Mouse (Mus musculus): ENCODE results near the gene AI837181. TPM values are rescaled to one million over a fixed set of nuclear protein-coding genes. Genes with fewer than 3 reads are reported as not detected.

AI837181 gene
- polyA plus RNA-seq, 1 experiment from 2014 or later = 19.0 TPM

GRCm38 (mm10) chr19:5475069-5475714 is 50.2 kb downstream of the AI837181 start:
- ATAC-seq (ENCODE audit: low read depth) (no peak), DNase-seq (no peak)
- 40% methylated on average over 13 of the region's 13 CpGs for WGBS (ENCODE audit: insufficient replicate concordance)
- Histone ChIP-seq H3K9me3 (replicated peaks) (no peaks in the 10 kb centered on the region), H3K9ac (peak overlapping the region; percentile 65), H3K36me3 (no peaks in the 10 kb centered on the region), H3K4me3 (replicated peaks) (peak overlapping the region; percentile 57), H3K4me1 (replicated peaks) (peaks cover 30% of the 10 kb centered on the region), H3K27me3 (peaks cover 36% of the 10 kb centered on the region), H3K4me2 (peak overlapping the region; percentile 77), H3K27ac (peak overlapping the region; percentile 60; the same call in 1 of the 2 replicates)

Other genes starting within 250 kb of the AI837181 start
- gene Pacs1, start 152.0 kb upstream of the AI837181 start, polyA plus RNA-seq (2015; fragmentation: Nextera tagmentation; extraction: Ambion mirVana) = 7.7 and 10.4 TPM in 2 replicates
- 157 TPM in 2 replicates for gene Sf3b2, start 129.7 kb upstream of the AI837181 start, polyA plus RNA-seq (2015; fragmentation: Nextera tagmentation; extraction: Ambion mirVana)
- 0.15 and 0.17 TPM in 2 replicates for gene Gal3st3, start 126.8 kb upstream of the AI837181 start, polyA plus RNA-seq (2015; fragmentation: Nextera tagmentation; extraction: Ambion mirVana)
- not detected in 2 replicates for gene Catsper1, start 89.4 kb upstream of the AI837181 start, polyA plus RNA-seq (2015; fragmentation: Nextera tagmentation; extraction: Ambion mirVana)
- 0.34 and 0.39 TPM in 2 replicates for gene Cst6, start 75.6 kb upstream of the AI837181 start, polyA plus RNA-seq (2015; fragmentation: Nextera tagmentation; extraction: Ambion mirVana)
- gene Eif1ad, start 58.4 kb upstream of the AI837181 start, polyA plus RNA-seq (2015; fragmentation: Nextera tagmentation; extraction: Ambion mirVana) = 39.6 and 42.6 TPM in 2 replicates
- gene Banf1, start 58.0 kb upstream of the AI837181 start, polyA plus RNA-seq (2015; fragmentation: Nextera tagmentation; extraction: Ambion mirVana) = 337 and 338 TPM in 2 replicates
- 35.1 and 41.0 TPM in 2 replicates for gene Sart1, start 36.4 kb upstream of the AI837181 start, polyA plus RNA-seq (2015; fragmentation: Nextera tagmentation; extraction: Ambion mirVana)
- gene Tsga10ip, start 22.6 kb upstream of the AI837181 start, polyA plus RNA-seq (2015; fragmentation: Nextera tagmentation; extraction: Ambion mirVana) = 0.12 TPM in 1 of 2 replicates, not detected in the other
- 90.0 and 94.5 TPM in 2 replicates for gene Drap1, start 165 bp upstream of the AI837181 start, polyA plus RNA-seq (2015; fragmentation: Nextera tagmentation; extraction: Ambion mirVana)
- gene Fosl1, start 22.4 kb downstream of the AI837181 start, polyA plus RNA-seq (2015; fragmentation: Nextera tagmentation; extraction: Ambion mirVana) = not detected in 2 replicates
- gene Ccdc85b, start 32.8 kb downstream of the AI837181 start, polyA plus RNA-seq (2015; fragmentation: Nextera tagmentation; extraction: Ambion mirVana) = 2.0 and 2.1 TPM in 2 replicates
- 34.0 and 34.7 TPM in 2 replicates for gene Fibp, start 35.5 kb downstream of the AI837181 start, polyA plus RNA-seq (2015; fragmentation: Nextera tagmentation; extraction: Ambion mirVana)
- gene Ctsw, start 43.4 kb downstream of the AI837181 start, polyA plus RNA-seq (2015; fragmentation: Nextera tagmentation; extraction: Ambion mirVana) = 0.35 and 0.53 TPM in 2 replicates
- 20.4 and 21.4 TPM in 2 replicates for gene Efemp2, start 48.8 kb downstream of the AI837181 start, polyA plus RNA-seq (2015; fragmentation: Nextera tagmentation; extraction: Ambion mirVana)
- 16.3 and 16.8 TPM in 2 replicates for gene Mus81, start 63.3 kb downstream of the AI837181 start, polyA plus RNA-seq (2015; fragmentation: Nextera tagmentation; extraction: Ambion mirVana)
- 1,341 and 1,482 TPM in 2 replicates for gene Cfl1, start 65.3 kb downstream of the AI837181 start, polyA plus RNA-seq (2015; fragmentation: Nextera tagmentation; extraction: Ambion mirVana)
- gene 1700020D05Rik, start 78.6 kb downstream of the AI837181 start, polyA plus RNA-seq (2015; fragmentation: Nextera tagmentation; extraction: Ambion mirVana) = 0.09 TPM in 1 of 2 replicates, not detected in the other
- gene Snx32, start 85.4 kb downstream of the AI837181 start, polyA plus RNA-seq (2015; fragmentation: Nextera tagmentation; extraction: Ambion mirVana) = 6.4 and 7.0 TPM in 2 replicates
- 0.06 and 0.09 TPM in 2 replicates for gene Ovol1, start 135.5 kb downstream of the AI837181 start, polyA plus RNA-seq (2015; fragmentation: Nextera tagmentation; extraction: Ambion mirVana)
- 2.3 and 2.9 TPM in 2 replicates for gene Ap5b1, start 142.9 kb downstream of the AI837181 start, polyA plus RNA-seq (2015; fragmentation: Nextera tagmentation; extraction: Ambion mirVana)
- gene Rnaseh2c, start 176.7 kb downstream of the AI837181 start, polyA plus RNA-seq (2015; fragmentation: Nextera tagmentation; extraction: Ambion mirVana) = 164 and 176 TPM in 2 replicates
- 21.7 and 23.8 TPM in 2 replicates for gene Kat5, start 185.1 kb downstream of the AI837181 start, polyA plus RNA-seq (2015; fragmentation: Nextera tagmentation; extraction: Ambion mirVana)
- 24.5 and 28.8 TPM in 2 replicates for gene Rela, start 212.3 kb downstream of the AI837181 start, polyA plus RNA-seq (2015; fragmentation: Nextera tagmentation; extraction: Ambion mirVana)
- 23.3 and 24.6 TPM in 2 replicates for gene Sipa1, start 238.6 kb downstream of the AI837181 start, polyA plus RNA-seq (2015; fragmentation: Nextera tagmentation; extraction: Ambion mirVana)

Measured in liver, embryonic 13.5 days (tissue).